Mouse (Mus musculus): ENCODE measurements around the gene Cggbp1.

GRCm38 (mm10) chr16:64852891-64853290 lies 1.1 kb downstream of the Cggbp1 start:
- no peak for TF ChIP-seq GATA1 (IDR thresholded peaks at IDR 0.05; ENCODE audit: borderline replicate concordance, low read length)
- no peak for TF ChIP-seq FLI1 (IDR thresholded peaks at IDR 0.05; ENCODE audit: low read length)

Measured in megakaryocyte, embryonic 14.5 days (primary cell).